Comparison of ENCODE assay signal across 26 mouse cellular contexts in genomic region chr13:12029841-12030240, GRCm38 (mm10).
A peak's percentile ranks its signal among the peaks of the same experiment; 100 is the strongest.
DNase-seq lines count a peak whose midpoint lies in the region; ATAC-seq lines count a peak whose summit lies in the region.
"Had no signal": no experiment of that assay in that cellular context is flagged by ENCODE, and none has a peak within 500 bp of the region (broad histone marks: within the 10 kb centered on the region; RNA-seq: fewer than 3 reads in every experiment).

No protein-coding gene starts in this region.

- no peaks in the 10 kb centered on the region for H3K36me3 ChIP-seq in heart, embryonic 12.5 days
- H3K36me3 ChIP-seq in hindbrain, embryonic 15.5 days: no peaks in the 10 kb centered on the region
- no peaks in the 10 kb centered on the region for H3K36me3 ChIP-seq in hindbrain, embryonic 10.5 days
- H3K36me3 ChIP-seq: embryonic facial prominence, embryonic 13.5 days; hindbrain, embryonic 13.5 days; neural tube, embryonic 13.5 days had no signal

- WGBS in heart, embryonic 12.5 days: 58% methylated on average over 7 of the region's 7 CpGs
- WGBS in hindbrain, embryonic 15.5 days: 93% methylated on average over 7 of the region's 7 CpGs
- WGBS in hindbrain, embryonic 10.5 days: 89% methylated on average over 7 of the region's 7 CpGs

- intact Hi-C loops in heart, postnatal 10 days (cut with DNase I): no loop called here

- H3K9me3 ChIP-seq in heart, embryonic 12.5 days (replicated peaks): no peaks in the 10 kb centered on the region
- no peaks in the 10 kb centered on the region for H3K9me3 ChIP-seq in hindbrain, embryonic 15.5 days
- no peaks in the 10 kb centered on the region for H3K9me3 ChIP-seq in hindbrain, embryonic 10.5 days
- H3K9me3 ChIP-seq: embryonic facial prominence, embryonic 13.5 days; forebrain, embryonic 13.5 days; hindbrain, embryonic 13.5 days; neural tube, embryonic 13.5 days had no signal

- peak overlapping the region; percentile 45 for H3K27ac ChIP-seq in heart, embryonic 12.5 days (ENCODE audit: poor library complexity, severe bottlenecking)
- H3K27ac ChIP-seq in hindbrain, embryonic 15.5 days (replicated peaks): no peak overlapping the region
- H3K27ac ChIP-seq in hindbrain, embryonic 10.5 days: no peak overlapping the region
- H3K27ac ChIP-seq: embryonic facial prominence, embryonic 13.5 days; forebrain, embryonic 13.5 days; hindbrain, embryonic 13.5 days; kidney, postnatal 0 days; neural tube, embryonic 13.5 days had no signal

- H3K9ac ChIP-seq in heart, embryonic 12.5 days: no peak overlapping the region
- no peak overlapping the region for H3K9ac ChIP-seq in hindbrain, embryonic 15.5 days
- H3K9ac ChIP-seq: embryonic facial prominence, embryonic 13.5 days; forebrain, embryonic 13.5 days; hindbrain, embryonic 13.5 days; neural tube, embryonic 13.5 days had no signal

- DNase-seq in adrenal gland, adult (ENCODE audit: inconsistent age in 2 of 2, low spot score in 1 of 2): peak; percentile 64 to 85
- DNase-seq in adrenal gland, postnatal 4 days (ENCODE audit: low spot score in 2 of 2): no peak
- no peak for DNase-seq in heart, postnatal 10 days
- no peak for DNase-seq in hindbrain, embryonic 10.5 days (ENCODE audit: low spot score)
- no peak for DNase-seq in embryo, embryonic 11 days
- DNase-seq: cerebellum, adult 11 months; cerebellum, postnatal 14 days; gastrocnemius, postnatal 36 days; kidney, adult 18-20 months; layer of hippocampus, postnatal 36 days; lung, postnatal 4 days; retina, postnatal 1 day; right cerebral cortex, postnatal 4 days; thymus, postnatal 14 days had no signal

- no peaks in the 10 kb centered on the region for H3K27me3 ChIP-seq in heart, embryonic 12.5 days (replicated peaks)
- no peaks in the 10 kb centered on the region for H3K27me3 ChIP-seq in hindbrain, embryonic 15.5 days
- H3K27me3 ChIP-seq in hindbrain, embryonic 10.5 days (ENCODE audit: insufficient read depth, poor library complexity, severe bottlenecking): no peaks in the 10 kb centered on the region
- H3K27me3 ChIP-seq: embryonic facial prominence, embryonic 13.5 days; forebrain, embryonic 13.5 days; hindbrain, embryonic 13.5 days; neural tube, embryonic 13.5 days had no signal

- H3K4me1 ChIP-seq in heart, embryonic 12.5 days (replicated peaks): peaks cover 79% of the 10 kb centered on the region
- H3K4me1 ChIP-seq in hindbrain, embryonic 15.5 days (replicated peaks): no peaks in the 10 kb centered on the region
- H3K4me1 ChIP-seq in hindbrain, embryonic 10.5 days (replicated peaks): no peaks in the 10 kb centered on the region
- H3K4me1 ChIP-seq: embryonic facial prominence, embryonic 13.5 days; forebrain, embryonic 13.5 days; hindbrain, embryonic 13.5 days; neural tube, embryonic 13.5 days had no signal

- no peak overlapping the region for H3K4me3 ChIP-seq in heart, embryonic 12.5 days
- H3K4me3 ChIP-seq in hindbrain, embryonic 15.5 days: no peak overlapping the region
- no peak overlapping the region for H3K4me3 ChIP-seq in hindbrain, embryonic 10.5 days
- H3K4me3 ChIP-seq: embryonic facial prominence, embryonic 13.5 days; erythroblast, embryonic 14.5 days; forebrain, embryonic 13.5 days; hindbrain, embryonic 13.5 days; myocyte; neural tube, embryonic 13.5 days had no signal

- peak overlapping the region; percentile 35; the same call in 1 of the 2 replicates for H3K4me2 ChIP-seq in heart, embryonic 12.5 days
- H3K4me2 ChIP-seq in hindbrain, embryonic 15.5 days: no peak overlapping the region
- H3K4me2 ChIP-seq: embryonic facial prominence, embryonic 13.5 days; forebrain, embryonic 13.5 days; hindbrain, embryonic 13.5 days; neural tube, embryonic 13.5 days had no signal

- no peak for ATAC-seq in heart, embryonic 12.5 days (ENCODE audit: insufficient number of reproducible peaks, low FRiP score)
- peak; percentile 38; the same call in 1 of the 2 replicates for ATAC-seq in hindbrain, embryonic 15.5 days (ENCODE audit: low FRiP score, low read depth)
- ATAC-seq in megakaryocyte progenitor cell, adult 5-6 weeks (replicated peaks; ENCODE audit: poor library complexity): peak; percentile 29; the same call in 1 of the 2 replicates
- ATAC-seq: forebrain, embryonic 13.5 days; inflammation-experienced regulatory T-cells, adult 6 months; midbrain, embryonic 16.5 days had no signal

Comparison
In these comparisons a context has a peak if more than half of its experiments do, and no peak if none do; other contexts are left out.
1. DNase-seq: peak in adrenal gland, adult (2 of 2); none in adrenal gland, postnatal 4 days (0 of 2), heart, postnatal 10 days (0 of 2), hindbrain, embryonic 10.5 days (single experiment) and embryo, embryonic 11 days (single experiment).